Mouse (Mus musculus) midbrain, postnatal 0 days (tissue): ENCODE measurements at regions not wholly inside any gene's neighbourhood (a gene's known extent, or its start where the extent isn't known, plus 50 kb on each side); places are given as distances from the start of the nearest gene placed in this dataset.

Source experiments
- ATAC-seq: fragments of 200-750 bp; cut with Nextera tagmentation; 2 replicates; pipeline ENCODE4 v1.8.0; 2017; ENCODE audit warnings: moderate number of reproducible peaks, mild to moderate bottlenecking, moderate TSS enrichment, moderate library complexity; ENCODE audit not compliant: low FRiP score
- DNase-seq: peaks from one replicate; pipeline ENCODE4 v3.0.0-alpha.2; 2015; ENCODE audit warnings: low spot score
- H3K27ac ChIP-seq: fragments of 300-500 bp; sonication (generic); 2 replicates; pipeline ENCODE4 v1.5.1; 2014; ENCODE audit warnings: low read depth, mild to moderate bottlenecking, low read length, mixed read lengths
- H3K27me3 ChIP-seq: fragments of 300-500 bp; sonication (generic); 2 replicates; pipeline ENCODE4 v1.6.1; 2014; ENCODE audit warnings: low read length, control low read depth, mixed read lengths; ENCODE audit not compliant: insufficient read depth
- H3K36me3 ChIP-seq: fragments of 300-500 bp; sonication (generic); 2 replicates; pipeline ENCODE4 v1.6.1; 2014; ENCODE audit warnings: low read length, control low read depth, mixed read lengths; ENCODE audit not compliant: insufficient read depth
- H3K4me1 ChIP-seq: fragments of 300-500 bp; sonication (generic); 2 replicates; pipeline ENCODE4 v1.6.1; 2014; ENCODE audit warnings: mild to moderate bottlenecking, control low read depth, antibody characterized with exemption, low read length, mixed read lengths; ENCODE audit not compliant: insufficient read depth
- H3K4me2 ChIP-seq: fragments of 300-500 bp; sonication (generic); 2 replicates; pipeline ENCODE4 v1.6.1; 2014; ENCODE audit warnings: low read depth, mild to moderate bottlenecking, low read length, mixed read lengths; ENCODE audit not compliant: poor library complexity, severe bottlenecking
- H3K4me3 ChIP-seq: fragments of 300-500 bp; sonication (generic); 2 replicates; pipeline ENCODE4 v1.5.1; 2014; ENCODE audit warnings: low read depth, mild to moderate bottlenecking, low read length, moderate library complexity
- H3K9ac ChIP-seq: fragments of 300-500 bp; sonication (generic); replicated peaks from 2 replicates; pipeline ENCODE4 v1.6.1; 2014; ENCODE audit warnings: mild to moderate bottlenecking, low read length, moderate library complexity, mixed read lengths; ENCODE audit not compliant: poor library complexity, severe bottlenecking
- H3K9me3 ChIP-seq: fragments of 300-500 bp; sonication (generic); 2 replicates; pipeline ENCODE4 v1.6.1; 2016; ENCODE audit warnings: low read length, control low read depth
- CTCF ChIP-seq: IDR thresholded peaks from 2 replicates; pipeline ENCODE4 v1.5.1; 2016; ENCODE audit warnings: antibody characterized with exemption, mild to moderate bottlenecking
- WGBS: fragments of 180-500 bp; shearing (Covaris S2); extraction: QIAGEN DNeasy Blood & Tissue Kit; methylation state at CpG from one replicate; pipeline ENCODE4 v1.1.7; 2014; 5-methylcytosine and 5-hydroxymethylcytosine counted together

GRCm38 (mm10) chr9:41479854-41480749 lies 318.6 kb upstream of the Ubash3b start:
- DNase-seq = no peak
- no peak for ATAC-seq
- H3K4me2 ChIP-seq = no peak overlapping the region
- no peak overlapping the region for H3K4me3 ChIP-seq
- H3K9ac ChIP-seq = no peak overlapping the region
- no peaks in the 10 kb centered on the region for H3K36me3 ChIP-seq
- H3K9me3 ChIP-seq = no peaks in the 10 kb centered on the region
- WGBS = 92% methylated on average over 13 of the region's 13 CpGs
- H3K4me1 ChIP-seq = 0 out of 2 replicates have a peak, but pooled peaks cover under 1% of the 10 kb centered on the region
- no peaks in the 10 kb centered on the region for H3K27me3 ChIP-seq
- no peak for TF ChIP-seq CTCF
- no peak overlapping the region for H3K27ac ChIP-seq

- H3K9ac ChIP-seq = no peak overlapping the region
- H3K27ac ChIP-seq = no peak overlapping the region
- peaks cover 2% of the 10 kb centered on the region for H3K4me1 ChIP-seq
- H3K36me3 ChIP-seq = no peaks in the 10 kb centered on the region
- no peak for ATAC-seq
- H3K4me2 ChIP-seq = no peak overlapping the region
- DNase-seq = no peak
- no peaks in the 10 kb centered on the region for H3K9me3 ChIP-seq
- WGBS = 94% methylated on average over 5 of the region's 5 CpGs
- no peaks in the 10 kb centered on the region for H3K27me3 ChIP-seq
- TF ChIP-seq CTCF = no peak
- no peak overlapping the region for H3K4me3 ChIP-seq
These were observed 317.6 kb upstream of the Ubash3b start for GRCm38 (mm10) chr9:41479085-41479484.

- WGBS = 69% methylated on average over 7 of the region's 7 CpGs
- Histone ChIP-seq H3K27me3 (no peaks in the 10 kb centered on the region), H3K4me2 (no peak overlapping the region), H3K36me3 (no peaks in the 10 kb centered on the region), H3K9ac (no peak overlapping the region), H3K4me3 (no peak overlapping the region), H3K27ac (no peak overlapping the region), H3K9me3 (no peaks in the 10 kb centered on the region), H3K4me1 (peaks cover 2% of the 10 kb centered on the region)
- peak; percentile 56 for TF ChIP-seq CTCF
- no peak for DNase-seq
- no peak for ATAC-seq
These were observed 316.8 kb upstream of the Ubash3b start for GRCm38 (mm10) chr9:41478106-41478848.

DNA sequence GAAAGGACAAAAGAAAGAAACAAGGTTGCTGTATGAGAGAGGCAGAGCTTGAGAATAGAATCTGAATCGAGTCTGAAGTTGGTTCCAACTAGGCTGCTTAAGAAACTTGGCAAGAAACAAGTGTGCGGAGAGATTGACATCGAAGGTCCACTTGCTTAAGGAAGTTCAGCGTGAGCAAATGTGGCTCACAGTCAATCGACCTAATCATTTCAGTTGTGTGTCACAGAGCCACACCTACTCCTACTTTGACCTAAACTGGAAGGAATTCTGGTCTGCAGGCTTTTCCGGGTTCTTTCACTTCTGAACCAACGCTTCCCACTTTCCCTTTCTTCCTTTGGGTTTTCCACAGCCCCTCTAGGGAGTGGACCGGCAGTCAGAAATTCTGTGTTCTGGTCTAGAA lies 313.8 kb upstream of the Ubash3b start:
- DNase-seq (no peak), ATAC-seq (no peak)
- Histone ChIP-seq H3K27me3 (no peaks in the 10 kb centered on the region), H3K36me3 (no peaks in the 10 kb centered on the region), H3K4me1 (peaks cover 2% of the 10 kb centered on the region), H3K4me2 (peak overlapping the region; percentile 34), H3K27ac (peak overlapping the region; percentile 57), H3K4me3 (peak overlapping the region; percentile 3; the same call in 1 of the 2 replicates), H3K9me3 (no peaks in the 10 kb centered on the region), H3K9ac (peak overlapping the region; percentile 34; the same call in 1 of the 2 replicates)
- WGBS = 63% methylated on average over 8 of the region's 8 CpGs
- no peak for TF ChIP-seq CTCF

GRCm38 (mm10) chr9:41474945-41475297 lies 313.4 kb upstream of the Ubash3b start:
- WGBS = 54% methylated on average over 6 of the region's 6 CpGs
- H3K4me1 ChIP-seq = peaks cover 2% of the 10 kb centered on the region
- H3K27ac ChIP-seq = peak overlapping the region; percentile 57
- H3K27me3 ChIP-seq = no peaks in the 10 kb centered on the region
- H3K4me2 ChIP-seq = peak overlapping the region; percentile 34
- no peaks in the 10 kb centered on the region for H3K36me3 ChIP-seq
- ATAC-seq = peak; percentile 28; the same call in 1 of the 2 replicates
- H3K9me3 ChIP-seq = no peaks in the 10 kb centered on the region
- no peak for TF ChIP-seq CTCF
- DNase-seq = no peak
- H3K4me3 ChIP-seq = peak overlapping the region; percentile 3; the same call in 1 of the 2 replicates
- peak overlapping the region; percentile 34; the same call in 1 of the 2 replicates for H3K9ac ChIP-seq
